Mouse (Mus musculus): Measurements from ENCODE around the gene Cnpy1. TPM values are rescaled to one million over a fixed set of nuclear protein-coding genes. Genes with fewer than 3 reads are reported as not detected.

The Cnpy1 gene
- total and polyA plus RNA-seq, 3 experiments, result not detected

- no peak overlapping the region for H3K4me3 ChIP-seq (ENCODE audit: control insufficient read depth in 1 of 2, insufficient read depth in 1 of 2, low read depth in 2 of 2, low read length in 2 of 2)
- H3K4me1 ChIP-seq (ENCODE audit: control insufficient read depth in 1 of 2, insufficient read depth in 2 of 2, low read length in 2 of 2), result no peaks in the 10 kb centered on the region
- H3K27ac ChIP-seq (ENCODE audit: control insufficient read depth, low read depth, low read length), result no peak overlapping the region
- TF ChIP-seq SMC3 (IDR thresholded peaks at IDR 0.05; ENCODE audit: low read depth, low read length), result no peak
- no peaks in the 10 kb centered on the region for H3K79me2 ChIP-seq (ENCODE audit: control insufficient read depth, insufficient read depth, low read length, poor library complexity)
- no peaks in the 10 kb centered on the region for H3K27me3 ChIP-seq (ENCODE audit: control insufficient read depth in 1 of 2, insufficient read depth in 2 of 2, low read length in 2 of 2)
- H3K9ac ChIP-seq (ENCODE audit: control insufficient read depth, low read depth, low read length, poor library complexity, severe bottlenecking), result no peak overlapping the region
- H3K36me3 ChIP-seq (ENCODE audit: control insufficient read depth in 1 of 2, insufficient read depth in 2 of 2, low read length in 2 of 2), result no peaks in the 10 kb centered on the region
- no peak for DNase-seq (ENCODE audit: low read depth, low spot score)
- no peaks in the 10 kb centered on the region for H3K9me3 ChIP-seq (replicated peaks; ENCODE audit: insufficient read depth, low read length)
These were observed 14.3 kb upstream of the Cnpy1 start for GRCm38 (mm10) chr5:28259939-28260338.

- Histone ChIP-seq H3K9ac (ENCODE audit: control insufficient read depth, low read depth, low read length, poor library complexity, severe bottlenecking) (no peak overlapping the region), H3K27ac (ENCODE audit: control insufficient read depth, low read depth, low read length) (no peak overlapping the region), H3K4me3 (ENCODE audit: control insufficient read depth in 1 of 2, insufficient read depth in 1 of 2, low read depth in 2 of 2, low read length in 2 of 2) (no peak overlapping the region), H3K79me2 (ENCODE audit: control insufficient read depth, insufficient read depth, low read length, poor library complexity) (no peaks in the 10 kb centered on the region), H3K36me3 (ENCODE audit: control insufficient read depth in 1 of 2, insufficient read depth in 2 of 2, low read length in 2 of 2) (no peaks in the 10 kb centered on the region), H3K9me3 (replicated peaks; ENCODE audit: insufficient read depth, low read length) (no peaks in the 10 kb centered on the region), H3K4me1 (ENCODE audit: control insufficient read depth in 1 of 2, insufficient read depth in 2 of 2, low read length in 2 of 2) (no peaks in the 10 kb centered on the region), H3K27me3 (ENCODE audit: control insufficient read depth in 1 of 2, insufficient read depth in 2 of 2, low read length in 2 of 2) (no peaks in the 10 kb centered on the region)
- TF ChIP-seq MAZ (IDR thresholded peaks at IDR 0.05; ENCODE audit: low read depth, low read length) (no peak), TBP (IDR thresholded peaks at IDR 0.05; ENCODE audit: low read depth, low read length) (no peak), RAD21 (IDR thresholded peaks at IDR 0.05; ENCODE audit: low read depth, low read length) (no peak), POLR2AphosphoS2 (IDR thresholded peaks at IDR 0.05; ENCODE audit: low read length) (no peak), MAX (IDR thresholded peaks at IDR 0.05; ENCODE audit: low read length) (no peak), EP300 (IDR thresholded peaks at IDR 0.05; ENCODE audit: low read depth in 1 of 2, low read length in 2 of 2) (no peak), MAFK (IDR thresholded peaks at IDR 0.05; ENCODE audit: borderline replicate concordance, low read depth, low read length) (no peak), POLR2A (IDR thresholded peaks at IDR 0.05; ENCODE audit: control insufficient read depth in 1 of 2, insufficient read depth in 1 of 2, low read depth in 1 of 2, low read length in 2 of 2, poor library complexity in 1 of 2) (no peak), USF1 (IDR thresholded peaks at IDR 0.05; ENCODE audit: low read depth, low read length) (no peak)
- no peak for DNase-seq (ENCODE audit: low read depth, low spot score)
These were observed 13.8 kb upstream of the Cnpy1 start for GRCm38 (mm10) chr5:28259385-28259784.

- no peaks in the 10 kb centered on the region for H3K36me3 ChIP-seq (ENCODE audit: control insufficient read depth in 1 of 2, insufficient read depth in 2 of 2, low read length in 2 of 2)
- no peak overlapping the region for H3K27ac ChIP-seq (ENCODE audit: control insufficient read depth, low read depth, low read length)
- H3K4me3 ChIP-seq (ENCODE audit: control insufficient read depth in 1 of 2, insufficient read depth in 1 of 2, low read depth in 2 of 2, low read length in 2 of 2), result no peak overlapping the region
- H3K79me2 ChIP-seq (ENCODE audit: control insufficient read depth, insufficient read depth, low read length, poor library complexity), result no peaks in the 10 kb centered on the region
- H3K9me3 ChIP-seq (replicated peaks; ENCODE audit: insufficient read depth, low read length), result no peaks in the 10 kb centered on the region
- no peaks in the 10 kb centered on the region for H3K4me1 ChIP-seq (ENCODE audit: control insufficient read depth in 1 of 2, insufficient read depth in 2 of 2, low read length in 2 of 2)
- TF ChIP-seq EP300 (IDR thresholded peaks at IDR 0.05; ENCODE audit: low read depth in 1 of 2, low read length in 2 of 2), result no peak
- TF ChIP-seq MYC (IDR thresholded peaks at IDR 0.05; ENCODE audit: low read depth, low read length), result no peak
- no peak for TF ChIP-seq MEF2A (IDR thresholded peaks at IDR 0.05; ENCODE audit: extremely low read depth, insufficient replicate concordance, low read depth, low read length, poor library complexity, severe bottlenecking)
- TF ChIP-seq TAL1 (IDR thresholded peaks at IDR 0.05; ENCODE audit: low read length), result no peak
- H3K27me3 ChIP-seq (ENCODE audit: control insufficient read depth in 1 of 2, insufficient read depth in 2 of 2, low read length in 2 of 2), result no peaks in the 10 kb centered on the region
- no peak overlapping the region for H3K9ac ChIP-seq (ENCODE audit: control insufficient read depth, low read depth, low read length, poor library complexity, severe bottlenecking)
- DNase-seq (ENCODE audit: low read depth, low spot score), result no peak
These were observed 12.2 kb upstream of the Cnpy1 start for GRCm38 (mm10) chr5:28257816-28258215.
